Mouse (Mus musculus) forebrain, postnatal 0 days (tissue): ENCODE measurements at regions not wholly inside any gene's neighbourhood (a gene's known extent, or its start where the extent isn't known, plus 50 kb on each side); places are given as distances from the start of the nearest gene placed in this dataset.

Experiments used
- ATAC-seq: fragments of 200-750 bp; cut with Nextera tagmentation; 2 replicates; pipeline ENCODE4 v1.8.0; 2017; ENCODE audit warnings: mild to moderate bottlenecking, moderate library complexity
- DNase-seq: peaks from one replicate; pipeline ENCODE4 v3.0.0-alpha.2; 2015
- H3K27ac ChIP-seq: fragments of 300-500 bp; sonication (generic); 2 replicates; pipeline ENCODE4 v1.5.1; 2014; ENCODE audit warnings: low read depth, mild to moderate bottlenecking, antibody characterized with exemption, low read length, moderate library complexity, mixed read lengths
- H3K27me3 ChIP-seq: fragments of 300-500 bp; sonication (generic); 2 replicates; pipeline ENCODE4 v1.6.1; 2014; ENCODE audit warnings: mild to moderate bottlenecking, low read length, mixed read lengths; ENCODE audit not compliant: insufficient read depth
- H3K36me3 ChIP-seq: fragments of 300-500 bp; sonication (generic); 2 replicates; pipeline ENCODE4 v1.6.1; 2014; ENCODE audit warnings: mild to moderate bottlenecking, moderate library complexity; ENCODE audit not compliant: insufficient read depth
- H3K4me1 ChIP-seq: fragments of 300-500 bp; sonication (generic); 2 replicates; pipeline ENCODE4 v1.6.1; 2014; ENCODE audit warnings: antibody characterized with exemption; ENCODE audit not compliant: insufficient read depth
- H3K4me2 ChIP-seq: fragments of 300-500 bp; sonication (generic); 2 replicates; pipeline ENCODE4 v1.6.1; 2014; ENCODE audit warnings: low read depth, mild to moderate bottlenecking, moderate library complexity
- H3K4me3 ChIP-seq: fragments of 300-500 bp; sonication (generic); 2 replicates; pipeline ENCODE4 v1.5.1; 2014; ENCODE audit warnings: low read depth, low read length, mixed read lengths
- H3K9ac ChIP-seq: fragments of 300-500 bp; sonication (generic); 2 replicates; pipeline ENCODE4 v1.6.1; 2014; ENCODE audit warnings: mild to moderate bottlenecking
- H3K9me3 ChIP-seq: fragments of 300-500 bp; sonication (generic); 2 replicates; pipeline ENCODE4 v1.6.1; 2016; ENCODE audit warnings: low read length
- CTCF ChIP-seq: sonication (generic); IDR thresholded peaks from 2 replicates; pipeline ENCODE4 v1.5.1; 2016; ENCODE audit warnings: antibody characterized with exemption, control low read depth, low read depth
- WGBS: fragments of 180-500 bp; shearing (Covaris S2); extraction: QIAGEN DNeasy Blood & Tissue Kit; methylation state at CpG from one replicate; pipeline ENCODE4 v1.1.7; 2014; 5-methylcytosine and 5-hydroxymethylcytosine counted together

GRCm38 (mm10) chr8:34709316-34709715 is 597.8 kb upstream of the Gm10131 start:
- DNase-seq (no peak), ATAC-seq (no peak)
- Histone ChIP-seq H3K27me3 (no peaks in the 10 kb centered on the region; the same call in 1 of the 2 replicates), H3K36me3 (no peaks in the 10 kb centered on the region), H3K4me2 (no peak overlapping the region), H3K9ac (no peak overlapping the region), H3K4me3 (no peak overlapping the region), H3K27ac (no peak overlapping the region; the same call in 1 of the 2 replicates), H3K9me3 (no peaks in the 10 kb centered on the region), H3K4me1 (no peaks in the 10 kb centered on the region)
- TF ChIP-seq CTCF, result no peak
- 62% methylated on average over 11 of the region's 11 CpGs for WGBS

GRCm38 (mm10) chr8:34703351-34703750 is 591.8 kb upstream of the Gm10131 start:
- H3K27me3 ChIP-seq, result no peaks in the 10 kb centered on the region; the same call in 1 of the 2 replicates
- no peak overlapping the region for H3K27ac ChIP-seq
- no peak overlapping the region for H3K4me2 ChIP-seq
- no peak for TF ChIP-seq CTCF
- H3K4me1 ChIP-seq, result no peaks in the 10 kb centered on the region
- H3K9ac ChIP-seq, result no peak overlapping the region
- H3K9me3 ChIP-seq, result no peaks in the 10 kb centered on the region
- no peak for DNase-seq
- no peaks in the 10 kb centered on the region for H3K36me3 ChIP-seq
- H3K4me3 ChIP-seq, result no peak overlapping the region
- 5% methylated on average over 8 of the region's 8 CpGs for whole genome bisulfite sequencing
- ATAC-seq, result no peak

DNA sequence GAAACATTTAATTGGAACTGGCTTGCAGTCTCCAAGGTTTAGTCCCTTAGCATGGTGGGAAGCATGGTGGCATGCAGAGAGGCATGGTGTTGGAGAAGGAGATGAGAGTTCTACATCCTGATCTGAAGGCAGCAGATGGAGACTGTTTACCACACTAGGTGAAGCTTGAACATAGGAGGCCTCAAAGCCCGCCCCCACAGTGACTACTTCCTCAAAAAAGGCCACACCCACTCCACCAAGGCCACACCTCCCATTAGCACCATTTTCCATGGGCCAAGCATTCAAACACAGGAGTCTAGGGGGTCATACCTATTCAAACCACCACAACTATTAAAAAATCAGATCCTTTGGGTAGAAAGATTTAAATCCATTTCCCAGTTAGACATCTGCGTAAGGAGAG is 591.3 kb upstream of the Gm10131 start:
- H3K4me2 ChIP-seq, result no peak overlapping the region
- no peak overlapping the region for H3K4me3 ChIP-seq
- no peak overlapping the region for H3K27ac ChIP-seq
- ATAC-seq (no peak), DNase-seq (no peak)
- H3K9ac ChIP-seq, result no peak overlapping the region
- no peaks in the 10 kb centered on the region for H3K36me3 ChIP-seq
- no peaks in the 10 kb centered on the region for H3K9me3 ChIP-seq
- H3K4me1 ChIP-seq, result no peaks in the 10 kb centered on the region
- 72% methylated on average over 2 of the region's 2 CpGs for WGBS
- H3K27me3 ChIP-seq, result no peaks in the 10 kb centered on the region; the same call in 1 of the 2 replicates
- TF ChIP-seq CTCF, result no peak

GRCm38 (mm10) chr8:34699015-34699414 is 587.5 kb upstream of the Gm10131 start:
- Histone ChIP-seq H3K27me3 (no peaks in the 10 kb centered on the region), H3K4me2 (no peak overlapping the region), H3K4me1 (no peaks in the 10 kb centered on the region), H3K4me3 (no peak overlapping the region), H3K9me3 (no peaks in the 10 kb centered on the region), H3K36me3 (no peaks in the 10 kb centered on the region), H3K9ac (no peak overlapping the region), H3K27ac (no peak overlapping the region)
- ATAC-seq, result no peak
- DNase-seq, result no peak
- no peak for TF ChIP-seq CTCF
- WGBS, result 47% methylated on average over 4 of the region's 4 CpGs

DNA sequence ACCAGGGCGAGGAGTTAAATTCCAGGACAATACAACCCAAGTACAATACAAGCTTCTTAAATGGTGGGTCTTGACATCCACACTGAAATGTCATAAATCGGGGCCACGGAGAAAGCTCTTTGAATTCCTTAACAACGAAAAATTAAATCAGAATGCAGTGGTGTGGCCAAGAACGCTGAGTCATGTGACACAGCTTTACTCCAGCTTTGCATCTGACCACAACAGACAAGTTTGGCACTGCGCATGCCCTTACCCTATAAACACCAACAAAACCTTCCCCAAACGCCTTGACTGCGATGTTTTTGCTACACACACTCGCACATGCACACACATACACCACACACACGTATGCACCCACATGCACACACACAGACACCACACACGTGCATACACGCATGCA is 584.8 kb upstream of the Gm10131 start:
- no peak for DNase-seq
- no peak for TF ChIP-seq CTCF
- H3K9me3 ChIP-seq, result no peaks in the 10 kb centered on the region
- no peak for ATAC-seq
- H3K4me2 ChIP-seq, result no peak overlapping the region
- H3K27ac ChIP-seq, result no peak overlapping the region
- no peak overlapping the region for H3K9ac ChIP-seq
- H3K27me3 ChIP-seq, result no peaks in the 10 kb centered on the region
- H3K36me3 ChIP-seq, result no peaks in the 10 kb centered on the region
- WGBS, result 82% methylated on average over 12 of the region's 12 CpGs
- H3K4me1 ChIP-seq, result no peaks in the 10 kb centered on the region
- no peak overlapping the region for H3K4me3 ChIP-seq

DNA sequence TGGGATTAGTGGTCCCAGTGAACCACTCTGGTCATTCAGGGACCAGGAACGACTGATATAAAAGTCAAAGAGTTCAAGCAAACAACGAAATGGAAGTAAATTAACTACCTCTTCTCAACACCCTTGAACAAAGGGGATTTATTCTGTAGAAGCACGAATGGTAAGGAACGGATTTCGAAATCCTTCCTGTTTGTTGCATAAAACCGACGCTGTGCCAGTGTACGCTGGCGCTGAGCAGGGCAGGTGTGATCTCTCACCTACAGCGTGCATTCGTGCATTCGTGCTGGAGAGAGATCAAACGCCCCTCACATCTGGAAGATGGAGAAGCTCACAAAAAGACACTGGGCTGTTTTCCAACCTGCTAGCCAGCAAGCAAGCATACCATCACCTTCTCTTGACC is 581.1 kb upstream of the Gm10131 start:
- ATAC-seq, result no peak
- H3K9ac ChIP-seq, result no peak overlapping the region
- no peak for DNase-seq
- H3K27ac ChIP-seq, result no peak overlapping the region
- no peaks in the 10 kb centered on the region for H3K9me3 ChIP-seq
- TF ChIP-seq CTCF, result no peak
- H3K4me3 ChIP-seq, result no peak overlapping the region
- WGBS, result 67% methylated on average over 13 of the region's 13 CpGs
- H3K4me2 ChIP-seq, result no peak overlapping the region
- H3K27me3 ChIP-seq, result no peaks in the 10 kb centered on the region
- H3K36me3 ChIP-seq, result no peaks in the 10 kb centered on the region
- H3K4me1 ChIP-seq, result no peaks in the 10 kb centered on the region

- Histone ChIP-seq H3K36me3 (no peaks in the 10 kb centered on the region), H3K9me3 (no peaks in the 10 kb centered on the region), H3K4me1 (no peaks in the 10 kb centered on the region), H3K9ac (no peak overlapping the region), H3K27ac (no peak overlapping the region), H3K4me3 (no peak overlapping the region), H3K27me3 (no peaks in the 10 kb centered on the region), H3K4me2 (no peak overlapping the region)
- no peak for ATAC-seq
- TF ChIP-seq CTCF, result no peak
- no peak for DNase-seq
- 80% methylated on average over 6 of the region's 6 CpGs for WGBS
Observed at GRCm38 (mm10) chr8:34691776-34692175, 580.2 kb upstream of the Gm10131 start.

DNA sequence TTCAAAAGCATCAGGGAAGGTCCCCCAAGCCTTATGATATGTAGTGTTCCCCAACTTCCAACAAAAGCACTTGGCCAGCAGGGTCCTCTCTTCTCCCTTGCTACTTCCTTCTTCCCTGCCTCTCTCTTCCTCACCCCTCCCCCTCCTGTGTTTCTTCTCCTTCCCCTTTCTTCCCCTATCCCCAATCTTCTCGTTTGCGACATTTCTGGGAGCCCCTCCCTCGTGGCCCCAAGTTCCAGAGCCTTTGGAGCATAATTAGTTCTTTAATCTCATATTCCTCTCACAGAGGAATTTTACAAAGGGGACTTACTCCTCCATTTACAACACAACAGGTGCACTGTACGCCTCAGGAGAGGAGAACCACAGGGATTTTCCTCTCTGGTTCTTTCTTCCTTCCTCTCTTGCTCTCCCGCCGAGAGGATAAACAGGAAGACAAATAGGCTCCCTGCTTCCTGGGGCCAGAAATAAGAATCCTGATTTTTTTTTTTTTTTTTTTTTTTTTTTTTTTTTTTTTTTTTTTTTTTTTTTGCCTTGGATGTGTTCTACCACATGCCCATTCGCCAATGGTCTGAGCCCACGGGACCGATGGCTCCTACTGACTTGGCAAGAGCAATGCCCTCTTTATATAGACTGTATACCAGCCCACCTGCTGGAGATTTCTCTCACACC is 578.4 kb upstream of the Gm10131 start:
- Histone ChIP-seq H3K9ac (no peak overlapping the region), H3K4me1 (0 out of 2 replicates have a peak, but pooled peaks cover 7% of the 10 kb centered on the region), H3K36me3 (no peaks in the 10 kb centered on the region), H3K4me3 (no peak overlapping the region), H3K27me3 (no peaks in the 10 kb centered on the region), H3K9me3 (no peaks in the 10 kb centered on the region), H3K4me2 (peak overlapping the region; percentile 27), H3K27ac (no peak overlapping the region)
- DNase-seq, result no peak
- whole genome bisulfite sequencing, result 10% methylated on average over 9 of the region's 9 CpGs
- TF ChIP-seq CTCF, result no peak
- ATAC-seq, result no peak
